Mouse (Mus musculus) liver, embryonic 11.5 days (tissue): ENCODE results near the gene Phactr2. TPM values are rescaled to one million over a fixed set of nuclear protein-coding genes. Genes with fewer than 3 reads are reported as not detected.
A peak's percentile ranks its signal among the peaks of the same experiment; 100 is the strongest.
"Not testable (repeated sequence)": the region's sequence is repeated elsewhere in the genome, so short reads cannot be mapped to it uniquely, and the experiment has no call there.

Experiments
- ATAC-seq: fragments of 200-750 bp; cut with Nextera tagmentation; replicated peaks from 2 replicates; pipeline ENCODE4 v1.8.0; 2017; ENCODE audit warnings: moderate number of reproducible peaks, mild to moderate bottlenecking, moderate TSS enrichment, moderate library complexity; ENCODE audit not compliant: low FRiP score
- DNase-seq: peaks from one replicate; pipeline ENCODE4 v3.0.0-alpha.2; 2017; ENCODE audit warnings: low spot score
- H3K27ac ChIP-seq: fragments of 300-500 bp; sonication (generic); 2 replicates; pipeline ENCODE4 v1.5.1; 2014; ENCODE audit warnings: mild to moderate bottlenecking, low read depth, low read length, control low read depth
- H3K27me3 ChIP-seq: fragments of 300-500 bp; sonication (generic); replicated peaks from 2 replicates; pipeline ENCODE4 v1.6.1; 2014; ENCODE audit warnings: low read length, mixed read lengths; ENCODE audit not compliant: control insufficient read depth, insufficient read depth
- H3K36me3 ChIP-seq: fragments of 300-500 bp; sonication (generic); 2 replicates; pipeline ENCODE4 v1.6.1; 2014; ENCODE audit warnings: mild to moderate bottlenecking, low read length, moderate library complexity, mixed read lengths; ENCODE audit not compliant: control insufficient read depth, insufficient read depth
- H3K4me1 ChIP-seq: fragments of 300-500 bp; sonication (generic); replicated peaks from 2 replicates; pipeline ENCODE4 v1.6.1; 2014; ENCODE audit warnings: low read length, mixed read lengths; ENCODE audit not compliant: control insufficient read depth, insufficient read depth
- H3K4me2 ChIP-seq: fragments of 300-500 bp; sonication (generic); 2 replicates; pipeline ENCODE4 v1.6.1; 2014; ENCODE audit warnings: mild to moderate bottlenecking, control low read depth, moderate library complexity
- H3K4me3 ChIP-seq: fragments of 300-500 bp; sonication (generic); 2 replicates; pipeline ENCODE4 v1.5.1; 2014; ENCODE audit warnings: low read depth, low read length, control low read depth
- H3K9ac ChIP-seq: fragments of 300-500 bp; sonication (generic); 2 replicates; pipeline ENCODE4 v1.6.1; 2014; ENCODE audit warnings: low read depth, low read length, control low read depth
- H3K9me3 ChIP-seq: fragments of 300-500 bp; sonication (generic); 2 replicates; pipeline ENCODE4 v1.6.1; 2016; ENCODE audit warnings: low read length, inconsistent platforms, mixed read lengths; ENCODE audit not compliant: control insufficient read depth
- WGBS: fragments of 180-500 bp; shearing (Covaris S2); extraction: QIAGEN DNeasy Blood & Tissue Kit; methylation state at CpG from one replicate; pipeline ENCODE4 v1.1.7; 2014; 5-methylcytosine and 5-hydroxymethylcytosine counted together
- polyA plus RNA-seq: library from polyadenylated mRNA; unstranded; fragments of >200 nt; fragmentation: Nextera tagmentation; extraction: Ambion mirVana; gene quantifications from 2 replicates; pipeline ENCODE4 v1.2.1, GENCODE M21; 2014

The Phactr2 gene
- polyA plus RNA-seq, 1 experiment from 2014 or later, result 19.3 TPM

GRCm38 (mm10) chr10:13493978-13494686 is 19.9 kb upstream of the Phactr2 start:
- H3K4me2 ChIP-seq, result no peak overlapping the region
- H3K27me3 ChIP-seq, result no peaks in the 10 kb centered on the region
- no peaks in the 10 kb centered on the region for H3K9me3 ChIP-seq
- H3K36me3 ChIP-seq, result no peaks in the 10 kb centered on the region
- DNase-seq (no peak), ATAC-seq (no peak)
- no peaks in the 10 kb centered on the region for H3K4me1 ChIP-seq
- H3K4me3 ChIP-seq, result no peak overlapping the region
- H3K27ac ChIP-seq, result no peak overlapping the region
- WGBS, result 84% methylated on average over 9 of the region's 9 CpGs
- H3K9ac ChIP-seq, result no peak overlapping the region

- Histone ChIP-seq H3K9me3 (no peaks in the 10 kb centered on the region), H3K4me3 (no peak overlapping the region), H3K4me1 (no peaks in the 10 kb centered on the region), H3K9ac (no peak overlapping the region), H3K27ac (no peak overlapping the region), H3K36me3 (no peaks in the 10 kb centered on the region), H3K27me3 (no peaks in the 10 kb centered on the region), H3K4me2 (no peak overlapping the region)
- no peak for ATAC-seq
- WGBS, result 71% methylated on average over 6 of the region's 6 CpGs
- DNase-seq, result no peak
These were observed 15.5 kb upstream of the Phactr2 start for GRCm38 (mm10) chr10:13489671-13490070.

- H3K27me3 ChIP-seq, result no peaks in the 10 kb centered on the region
- H3K36me3 ChIP-seq, result no peaks in the 10 kb centered on the region
- H3K4me3 ChIP-seq, result no peak overlapping the region
- no peak overlapping the region for H3K4me2 ChIP-seq
- no peaks in the 10 kb centered on the region for H3K4me1 ChIP-seq
- WGBS, result 74% methylated on average over 4 of the region's 4 CpGs
- no peaks in the 10 kb centered on the region for H3K9me3 ChIP-seq
- no peak for DNase-seq
- no peak overlapping the region for H3K27ac ChIP-seq
- no peak for ATAC-seq
- H3K9ac ChIP-seq, result no peak overlapping the region
These were observed 11.7 kb upstream of the Phactr2 start for GRCm38 (mm10) chr10:13485958-13486357.

DNA sequence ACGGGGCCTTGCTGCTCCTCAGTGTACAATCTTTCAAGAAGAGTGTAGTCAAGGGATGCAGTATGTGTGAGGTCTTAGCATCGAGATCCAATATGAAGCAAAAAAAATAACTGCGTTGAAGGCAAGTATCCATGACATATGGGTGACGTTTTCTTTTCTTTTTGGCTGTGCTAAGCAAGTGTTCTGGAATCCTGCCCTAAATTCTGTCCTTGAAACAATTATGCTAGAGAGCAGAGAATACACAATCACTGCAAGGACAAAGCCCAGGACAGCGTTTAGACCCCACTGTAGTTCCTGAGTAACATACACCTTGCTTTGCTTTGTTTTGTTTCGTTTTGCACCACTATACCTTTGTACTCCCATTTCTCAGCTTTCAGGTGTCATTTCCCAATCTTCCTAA is 5.1 kb upstream of the Phactr2 start:
- WGBS, result 75% methylated on average over 6 of the region's 6 CpGs
- Histone ChIP-seq H3K4me3 (no peak overlapping the region), H3K27ac (no peak overlapping the region), H3K4me2 (no peak overlapping the region), H3K27me3 (peaks cover 18% of the 10 kb centered on the region), H3K4me1 (peaks cover 3% of the 10 kb centered on the region; the same call in 1 of the 2 replicates), H3K9ac (no peak overlapping the region), H3K9me3 (no peaks in the 10 kb centered on the region), H3K36me3 (no peaks in the 10 kb centered on the region)
- ATAC-seq (no peak), DNase-seq (no peak)

DNA sequence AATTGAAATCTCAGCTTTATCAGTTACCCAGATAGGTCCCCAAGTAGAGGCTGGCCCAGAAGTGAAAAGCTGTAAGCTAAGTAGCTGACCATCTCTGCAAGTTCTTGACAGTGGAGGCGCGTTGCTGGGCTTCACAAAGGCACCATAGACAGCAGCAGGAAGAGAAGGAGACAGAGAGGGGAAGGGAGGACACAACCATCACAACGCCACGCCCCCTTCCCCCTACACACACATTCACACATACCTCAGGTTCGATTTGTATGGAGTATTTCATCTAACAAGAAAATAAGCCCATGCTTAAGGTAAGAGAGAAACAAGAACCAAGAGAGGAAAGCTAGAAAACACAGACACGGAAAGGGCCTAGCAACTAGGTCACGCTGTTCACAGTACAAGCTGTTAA is 909 bp upstream of the Phactr2 start:
- Histone ChIP-seq H3K9me3 (no peaks in the 10 kb centered on the region), H3K27me3 (peaks cover 45% of the 10 kb centered on the region), H3K4me1 (peaks cover 4% of the 10 kb centered on the region; the same call in 1 of the 2 replicates), H3K4me3 (no peak overlapping the region), H3K36me3 (no peaks in the 10 kb centered on the region), H3K9ac (no peak overlapping the region), H3K4me2 (peak overlapping the region; percentile 97; the same call in 1 of the 2 replicates), H3K27ac (no peak overlapping the region)
- no peak for DNase-seq
- 36% methylated on average over 7 of the region's 7 CpGs for WGBS
- no peak for ATAC-seq

- no peaks in the 10 kb centered on the region for H3K36me3 ChIP-seq
- 5% methylated on average over 10 of the region's 10 CpGs for WGBS
- H3K9me3 ChIP-seq, result no peaks in the 10 kb centered on the region
- H3K9ac ChIP-seq, result peak overlapping the region; percentile 60; the same call in 1 of the 2 replicates
- H3K27me3 ChIP-seq, result peaks cover 45% of the 10 kb centered on the region
- DNase-seq, result no peak
- no peak overlapping the region for H3K27ac ChIP-seq
- H3K4me2 ChIP-seq, result peak overlapping the region; percentile 97
- no peak for ATAC-seq
- H3K4me3 ChIP-seq, result peak overlapping the region; percentile 67
- H3K4me1 ChIP-seq, result peaks cover 4% of the 10 kb centered on the region; the same call in 1 of the 2 replicates
These were observed 350 bp upstream of the Phactr2 start for GRCm38 (mm10) chr10:13474568-13474955.

DNA sequence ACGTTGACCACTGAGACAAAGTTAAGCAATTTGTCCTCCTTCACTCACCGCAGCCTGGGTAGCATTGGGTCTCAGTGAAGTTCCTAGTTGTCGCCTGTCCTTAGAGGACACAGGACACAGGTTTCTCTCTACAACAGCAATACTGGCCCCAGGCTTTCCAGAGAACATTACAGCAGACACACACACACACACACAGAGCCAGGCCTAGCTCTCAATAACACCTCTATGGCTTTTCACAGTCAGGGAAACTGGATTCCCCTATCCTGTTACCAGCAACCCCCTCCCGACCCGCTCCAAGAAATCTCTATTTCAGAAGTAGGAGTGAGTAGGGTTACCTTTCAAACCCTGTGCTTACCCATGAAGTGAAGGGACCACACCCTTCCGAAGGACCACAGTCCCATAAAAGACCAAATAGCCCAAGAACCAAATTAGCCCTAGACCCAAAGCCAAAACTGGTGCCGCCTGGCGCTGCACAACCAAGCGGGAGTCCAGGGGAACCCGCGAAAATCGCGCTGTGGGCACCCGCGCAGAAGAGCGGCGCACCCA is 852 bp downstream of the Phactr2 start:
- Histone ChIP-seq H3K4me3 (peak overlapping the region; percentile 67), H3K4me2 (peak overlapping the region; percentile 97), H3K36me3 (no peaks in the 10 kb centered on the region), H3K9me3 (no peaks in the 10 kb centered on the region), H3K4me1 (peaks cover 4% of the 10 kb centered on the region; the same call in 1 of the 2 replicates), H3K27me3 (peaks cover 45% of the 10 kb centered on the region), H3K9ac (peak overlapping the region; percentile 60; the same call in 1 of the 2 replicates), H3K27ac (no peak overlapping the region)
- no peak for ATAC-seq
- DNase-seq, result no peak
- 17% methylated on average over 17 of the region's 17 CpGs for WGBS

DNA sequence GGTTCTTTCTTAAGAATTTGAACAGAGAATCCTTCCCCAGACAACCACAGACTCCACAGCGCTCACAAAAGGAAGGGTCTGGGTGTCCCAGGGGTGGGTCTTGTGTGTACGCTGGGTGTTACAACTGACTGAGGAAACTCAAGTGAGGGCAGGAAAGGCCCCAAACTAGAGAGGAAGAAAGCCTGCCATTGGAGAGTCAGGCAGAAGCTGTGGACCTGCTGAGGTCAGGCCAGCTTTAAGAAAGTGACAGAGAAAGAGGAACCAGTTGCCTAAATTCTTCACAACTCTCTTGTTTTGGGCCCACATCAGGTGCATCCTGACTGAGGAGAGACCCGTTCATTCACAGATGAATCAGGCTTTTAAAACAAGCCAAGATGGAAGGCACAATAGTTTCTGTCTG is 4.0 kb downstream of the Phactr2 start:
- H3K9ac ChIP-seq, result no peak overlapping the region
- WGBS, result 56% methylated on average over 3 of the region's 3 CpGs
- H3K36me3 ChIP-seq, result no peaks in the 10 kb centered on the region
- peaks cover 37% of the 10 kb centered on the region for H3K27me3 ChIP-seq
- H3K4me3 ChIP-seq, result no peak overlapping the region
- no peaks in the 10 kb centered on the region for H3K9me3 ChIP-seq
- no peak overlapping the region for H3K4me2 ChIP-seq
- ATAC-seq (no peak), DNase-seq (no peak)
- peaks cover 4% of the 10 kb centered on the region; the same call in 1 of the 2 replicates for H3K4me1 ChIP-seq
- no peak overlapping the region for H3K27ac ChIP-seq

DNA sequence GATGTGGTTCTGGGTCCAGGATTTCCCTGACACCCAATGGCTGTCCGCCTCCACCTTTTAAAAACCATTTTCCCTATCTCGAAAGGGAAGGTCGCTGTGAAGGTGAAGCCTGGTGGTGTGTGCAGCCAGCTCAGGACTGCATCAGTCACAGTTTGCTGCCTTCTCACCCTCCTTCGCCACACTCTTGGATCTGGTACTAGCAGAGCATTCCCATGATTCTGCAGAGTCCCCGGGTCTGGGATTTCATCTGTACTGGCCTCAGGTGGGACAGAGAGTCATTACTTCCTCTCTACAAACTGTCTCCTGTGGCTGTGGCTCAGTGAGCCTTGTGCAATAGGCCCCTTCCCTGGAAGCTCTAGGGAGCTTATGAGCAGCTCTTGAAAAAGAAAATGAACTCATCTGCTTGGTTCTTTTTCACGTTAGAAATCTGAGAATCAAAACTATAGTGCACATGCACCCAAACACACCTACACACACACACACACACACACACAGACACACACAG is 6.1 kb downstream of the Phactr2 start:
- not testable (repeated sequence) for ATAC-seq, H3K27ac ChIP-seq, H3K4me1 ChIP-seq, H3K9me3 ChIP-seq, H3K4me2 ChIP-seq, H3K36me3 ChIP-seq, H3K4me3 ChIP-seq, DNase-seq, H3K9ac ChIP-seq
- peaks cover 15% of the 10 kb centered on the region for H3K27me3 ChIP-seq
- WGBS, result 76% methylated on average over 6 of the region's 6 CpGs
